Mouse (Mus musculus) brain, embryonic 14.5 days (tissue): ENCODE measurements at regions not wholly inside any gene's neighbourhood (a gene's known extent, or its start where the extent isn't known, plus 50 kb on each side); places are given as distances from the start of the nearest gene placed in this dataset.
A peak's percentile ranks its signal among the peaks of the same experiment; 100 is the strongest.
"Not testable (repeated sequence)": the region's sequence is repeated elsewhere in the genome, so short reads cannot be mapped to it uniquely, and the experiment has no call there.

Experiments
- DNase-seq: peaks from one replicate; pipeline ENCODE4 v3.0.0-alpha.2; 2011; ENCODE audit warnings: low read depth
- CTCF ChIP-seq: fragments of 200-500 bp; IDR thresholded peaks from 2 replicates; pipeline ENCODE4 v1.5.1; 2012; ENCODE audit warnings: inconsistent platforms, mild to moderate bottlenecking, moderate library complexity, borderline replicate concordance; ENCODE audit not compliant: insufficient read depth, insufficient read length; ENCODE audit errors: extremely low read depth
- POLR2A ChIP-seq: fragments of 200-500 bp; IDR thresholded peaks from 2 replicates; pipeline ENCODE4 v1.6.1; 2012; ENCODE audit warnings: mild to moderate bottlenecking, inconsistent platforms, borderline replicate concordance; ENCODE audit not compliant: poor library complexity, insufficient read depth, insufficient read length, severe bottlenecking; ENCODE audit errors: extremely low read depth

GRCm38 (mm10) chr4:69677315-69677714 is 723.1 kb upstream of the Brinp1 start:
- DNase-seq: peak; percentile 35
- no peak for TF ChIP-seq CTCF
- TF ChIP-seq POLR2A: no peak

GRCm38 (mm10) chr4:69673456-69673855 is 719.3 kb upstream of the Brinp1 start:
- no peak for TF ChIP-seq POLR2A
- no peak for TF ChIP-seq CTCF

GRCm38 (mm10) chr4:69628908-69629307 is 674.7 kb upstream of the Brinp1 start:
- peak; percentile 40 for DNase-seq
- TF ChIP-seq POLR2A (no peak), CTCF (no peak)

More at GRCm38 (mm10) chr4:69673456-69673855, 719.3 kb upstream of the Brinp1 start:
- no peak for DNase-seq

GRCm38 (mm10) chr4:69626426-69626825 is 672.2 kb upstream of the Brinp1 start:
- not testable (repeated sequence) for DNase-seq

GRCm38 (mm10) chr4:69625831-69626230 is 671.6 kb upstream of the Brinp1 start:
- no peak for TF ChIP-seq CTCF
- no peak for TF ChIP-seq POLR2A
- no peak for DNase-seq

- DNase-seq: no peak
- TF ChIP-seq POLR2A (no peak), CTCF (no peak)
These were observed 666.9 kb upstream of the Brinp1 start for GRCm38 (mm10) chr4:69621058-69621609.

GRCm38 (mm10) chr4:69618161-69618730 is 664.0 kb upstream of the Brinp1 start:
- peak; percentile 60 for DNase-seq
- TF ChIP-seq POLR2A (no peak), CTCF (no peak)

GRCm38 (mm10) chr4:69614901-69615300 is 660.7 kb upstream of the Brinp1 start:
- no peak for DNase-seq
- TF ChIP-seq CTCF (no peak), POLR2A (no peak)

- TF ChIP-seq CTCF (no peak), POLR2A (no peak)
- no peak for DNase-seq
These were observed 657.6 kb upstream of the Brinp1 start for GRCm38 (mm10) chr4:69611681-69612300.

GRCm38 (mm10) chr4:69608885-69609284 is 654.7 kb upstream of the Brinp1 start:
- TF ChIP-seq CTCF: no peak
- TF ChIP-seq POLR2A: no peak
- DNase-seq: no peak

- DNase-seq: peak; percentile 64
- TF ChIP-seq POLR2A: no peak
- no peak for TF ChIP-seq CTCF
These were observed 642.9 kb upstream of the Brinp1 start for GRCm38 (mm10) chr4:69596992-69597541.

GRCm38 (mm10) chr4:69594022-69594421 is 639.8 kb upstream of the Brinp1 start:
- TF ChIP-seq CTCF (no peak), POLR2A (no peak)
- DNase-seq: peak; percentile 66

- no peak for TF ChIP-seq POLR2A
- TF ChIP-seq CTCF: no peak
- DNase-seq: no peak
These were observed 622.1 kb upstream of the Brinp1 start for GRCm38 (mm10) chr4:69576256-69576655.

- TF ChIP-seq CTCF (no peak), POLR2A (no peak)
- no peak for DNase-seq
These were observed 593.9 kb upstream of the Brinp1 start for GRCm38 (mm10) chr4:69548104-69548503.
